Mouse (Mus musculus) midbrain, embryonic 13.5 days (tissue): ENCODE measurements around the gene Piwil1. TPM values are rescaled to one million over a fixed set of nuclear protein-coding genes. Genes with fewer than 3 reads are reported as not detected.

ENCODE experiments used
- ATAC-seq: fragments of 200-750 bp; cut with Nextera tagmentation; 2 replicates; pipeline ENCODE4 v1.8.0; 2017; ENCODE audit warnings: mild to moderate bottlenecking, moderate TSS enrichment, moderate library complexity
- H3K27ac ChIP-seq: fragments of 300-500 bp; sonication (generic); 2 replicates; pipeline ENCODE4 v1.5.1; 2015; ENCODE audit warnings: inconsistent platforms, mild to moderate bottlenecking, moderate library complexity
- H3K27me3 ChIP-seq: fragments of 300-500 bp; sonication (generic); 2 replicates; pipeline ENCODE4 v1.6.1; 2015; ENCODE audit warnings: mild to moderate bottlenecking, inconsistent platforms
- H3K36me3 ChIP-seq: fragments of 300-500 bp; sonication (generic); 2 replicates; pipeline ENCODE4 v1.6.1; 2015; ENCODE audit warnings: mild to moderate bottlenecking, inconsistent platforms
- H3K4me1 ChIP-seq: fragments of 300-500 bp; sonication (generic); replicated peaks from 2 replicates; pipeline ENCODE4 v1.6.1; 2015; ENCODE audit warnings: inconsistent platforms
- H3K4me2 ChIP-seq: fragments of 300-500 bp; sonication (generic); replicated peaks from 2 replicates; pipeline ENCODE4 v1.6.1; 2015; ENCODE audit warnings: moderate library complexity, mild to moderate bottlenecking, inconsistent platforms
- H3K4me3 ChIP-seq: fragments of 300-500 bp; sonication (generic); replicated peaks from 2 replicates; pipeline ENCODE4 v1.5.1; 2015; ENCODE audit warnings: mild to moderate bottlenecking, inconsistent platforms
- H3K9ac ChIP-seq: fragments of 300-500 bp; sonication (generic); replicated peaks from 2 replicates; pipeline ENCODE4 v1.6.1; 2015; ENCODE audit warnings: mild to moderate bottlenecking, inconsistent platforms
- H3K9me3 ChIP-seq: fragments of 300-500 bp; sonication (generic); 2 replicates; pipeline ENCODE4 v1.6.1; 2016; ENCODE audit warnings: mild to moderate bottlenecking, inconsistent platforms
- WGBS: fragments of 180-500 bp; shearing (Covaris S2); methylation state at CpG from one replicate; pipeline ENCODE4 v1.1.7; 2015; 5-methylcytosine and 5-hydroxymethylcytosine counted together
- polyA plus RNA-seq: library from polyadenylated mRNA; unstranded; fragments of >200 nt; fragmentation: Nextera tagmentation; extraction: Ambion mirVana; gene quantifications from 2 replicates; pipeline ENCODE4 v1.2.1, GENCODE M21; 2015

Gene Piwil1
- polyA plus RNA-seq, 1 experiment from 2014 or later = 0.27 TPM

GRCm38 (mm10) chr5:128746261-128746660, 43.9 kb downstream of the Piwil1 start:
- 83% methylated on average over 8 of the region's 8 CpGs for WGBS

GRCm38 (mm10) chr5:128761118-128761517, 58.8 kb downstream of the Piwil1 start:
- Histone ChIP-seq H3K4me1 (no peaks in the 10 kb centered on the region; the same call in 1 of the 2 replicates), H3K9me3 (no peaks in the 10 kb centered on the region), H3K4me3 (no peak overlapping the region), H3K27ac (no peak overlapping the region), H3K9ac (no peak overlapping the region), H3K4me2 (no peak overlapping the region), H3K36me3 (no peaks in the 10 kb centered on the region), H3K27me3 (no peaks in the 10 kb centered on the region)
- ATAC-seq = no peak
- 62% methylated on average over 8 of the region's 8 CpGs for WGBS

More at GRCm38 (mm10) chr5:128746261-128746660, 43.9 kb downstream of the Piwil1 start:
- H3K9me3 ChIP-seq = no peaks in the 10 kb centered on the region
- no peak for ATAC-seq
- no peak overlapping the region for H3K9ac ChIP-seq
- H3K27ac ChIP-seq = no peak overlapping the region
- H3K4me3 ChIP-seq = no peak overlapping the region
- H3K36me3 ChIP-seq = no peaks in the 10 kb centered on the region
- no peak overlapping the region for H3K4me2 ChIP-seq
- peaks cover 9% of the 10 kb centered on the region; the same call in 1 of the 2 replicates for H3K4me1 ChIP-seq
- no peaks in the 10 kb centered on the region for H3K27me3 ChIP-seq

- peak; percentile 80 for ATAC-seq
- Histone ChIP-seq H3K27ac (no peak overlapping the region), H3K36me3 (peaks cover 14% of the 10 kb centered on the region), H3K4me1 (peaks cover 7% of the 10 kb centered on the region), H3K4me3 (no peak overlapping the region), H3K9me3 (no peaks in the 10 kb centered on the region), H3K27me3 (no peaks in the 10 kb centered on the region), H3K4me2 (peak overlapping the region; percentile 36), H3K9ac (no peak overlapping the region)
- 9% methylated on average over 10 of the region's 10 CpGs for WGBS
These were observed 66.8 kb downstream of the Piwil1 start for GRCm38 (mm10) chr5:128769026-128769631.

GRCm38 (mm10) chr5:128776386-128776785, 74.1 kb downstream of the Piwil1 start:
- Histone ChIP-seq H3K27ac (no peak overlapping the region), H3K36me3 (peaks cover 19% of the 10 kb centered on the region), H3K4me2 (no peak overlapping the region), H3K4me3 (no peak overlapping the region), H3K9me3 (no peaks in the 10 kb centered on the region), H3K4me1 (no peaks in the 10 kb centered on the region), H3K9ac (no peak overlapping the region), H3K27me3 (no peaks in the 10 kb centered on the region)
- 67% methylated on average over 2 of the region's 2 CpGs for WGBS
- no peak for ATAC-seq

- Histone ChIP-seq H3K9me3 (no peaks in the 10 kb centered on the region), H3K4me3 (no peak overlapping the region), H3K36me3 (peaks cover 7% of the 10 kb centered on the region; the same call in 1 of the 2 replicates), H3K9ac (no peak overlapping the region), H3K4me1 (peaks cover 9% of the 10 kb centered on the region), H3K27ac (no peak overlapping the region), H3K27me3 (no peaks in the 10 kb centered on the region), H3K4me2 (no peak overlapping the region)
- no peak for ATAC-seq
- 66% methylated on average over 22 of the region's 22 CpGs for WGBS
These were observed 79.3 kb downstream of the Piwil1 start for GRCm38 (mm10) chr5:128781621-128782020.

- no peak for ATAC-seq
- Histone ChIP-seq H3K4me2 (no peak overlapping the region), H3K36me3 (peaks cover 24% of the 10 kb centered on the region), H3K27ac (no peak overlapping the region), H3K4me1 (no peaks in the 10 kb centered on the region), H3K27me3 (no peaks in the 10 kb centered on the region), H3K9ac (no peak overlapping the region), H3K9me3 (no peaks in the 10 kb centered on the region), H3K4me3 (no peak overlapping the region)
- 87% methylated on average over 5 of the region's 5 CpGs for WGBS
These were observed 98.3 kb downstream of the Piwil1 start for GRCm38 (mm10) chr5:128800592-128800991.

Other genes starting within 250 kb of the Piwil1 start
- gene Fzd10, start 101.7 kb upstream of the Piwil1 start, polyA plus RNA-seq = 10.9 and 14.6 TPM in 2 replicates